Mouse (Mus musculus) CH12F3 (cell line): ENCODE results near the gene Cdk12.

Experiments used
- in situ Hi-C: fragments of 300-500 bp; cut with MboI; formaldehyde crosslinking; loops from 2 replicates; pipeline ENCODE4 v1.14.3; 2020; ENCODE audit warnings: low sequenced_read_pairs

Gene Cdk12

GRCm38 (mm10) chr11:98253807-98254206, 50.9 kb downstream of the Cdk12 start:
- in situ Hi-C loops: no loop called here

- in situ Hi-C loops: no loop called here
Observed at GRCm38 (mm10) chr11:98260706-98261479, 58.0 kb downstream of the Cdk12 start.

GRCm38 (mm10) chr11:98265039-98265438, 62.2 kb downstream of the Cdk12 start:
- in situ Hi-C loops: no loop called here

- in situ Hi-C loops: no loop called here
Observed at GRCm38 (mm10) chr11:98265891-98266290, 63.0 kb downstream of the Cdk12 start.

GRCm38 (mm10) chr11:98266699-98267402, 64.0 kb downstream of the Cdk12 start:
- in situ Hi-C loops: no loop called here

GRCm38 (mm10) chr11:98270066-98270465, 67.2 kb downstream of the Cdk12 start:
- in situ Hi-C loops: no loop called here

- in situ Hi-C loops: no loop called here
Observed at GRCm38 (mm10) chr11:98270466-98270865, 67.6 kb downstream of the Cdk12 start.

GRCm38 (mm10) chr11:98283740-98284139, 80.9 kb downstream of the Cdk12 start:
- in situ Hi-C loops: no loop called here

GRCm38 (mm10) chr11:98284230-98284629, 81.4 kb downstream of the Cdk12 start:
- in situ Hi-C loops: no loop called here

- in situ Hi-C loops: no loop called here
Observed at GRCm38 (mm10) chr11:98285368-98285767, 82.5 kb downstream of the Cdk12 start.

- in situ Hi-C loops: no loop called here
Observed at GRCm38 (mm10) chr11:98287531-98287930, 84.7 kb downstream of the Cdk12 start.

- in situ Hi-C loops: no loop called here
Observed at GRCm38 (mm10) chr11:98287961-98288360, 85.1 kb downstream of the Cdk12 start.

- in situ Hi-C loops: no loop called here
Observed at GRCm38 (mm10) chr11:98289873-98290272, 87.0 kb downstream of the Cdk12 start.

- in situ Hi-C loops: no loop called here
Observed at GRCm38 (mm10) chr11:98290906-98291305, 88.0 kb downstream of the Cdk12 start.

GRCm38 (mm10) chr11:98293070-98293469, 90.2 kb downstream of the Cdk12 start:
- in situ Hi-C loops: no loop called here

- in situ Hi-C loops: no loop called here
Observed at GRCm38 (mm10) chr11:98294188-98295012, 91.5 kb downstream of the Cdk12 start.

- in situ Hi-C loops: no loop called here
Observed at GRCm38 (mm10) chr11:98295013-98295585, 92.2 kb downstream of the Cdk12 start.

GRCm38 (mm10) chr11:98296277-98296676, 93.4 kb downstream of the Cdk12 start:
- in situ Hi-C loops: no loop called here

GRCm38 (mm10) chr11:98296916-98297315, 94.1 kb downstream of the Cdk12 start:
- in situ Hi-C loops: no loop called here

GRCm38 (mm10) chr11:98297778-98298177, 94.9 kb downstream of the Cdk12 start:
- in situ Hi-C loops: no loop called here
